Mouse (Mus musculus): Measurements from ENCODE around the gene Marcks.
"Not testable (repeated sequence)": the region's sequence is repeated elsewhere in the genome, so short reads cannot be mapped to it uniquely, and the experiment has no call there.

Marcks gene

GRCm38 (mm10) chr10:37135951-37136751 lies 2.6 kb downstream of the Marcks start:
- peak; percentile 27 for DNase-seq (ENCODE audit: low spot score)

DNA sequence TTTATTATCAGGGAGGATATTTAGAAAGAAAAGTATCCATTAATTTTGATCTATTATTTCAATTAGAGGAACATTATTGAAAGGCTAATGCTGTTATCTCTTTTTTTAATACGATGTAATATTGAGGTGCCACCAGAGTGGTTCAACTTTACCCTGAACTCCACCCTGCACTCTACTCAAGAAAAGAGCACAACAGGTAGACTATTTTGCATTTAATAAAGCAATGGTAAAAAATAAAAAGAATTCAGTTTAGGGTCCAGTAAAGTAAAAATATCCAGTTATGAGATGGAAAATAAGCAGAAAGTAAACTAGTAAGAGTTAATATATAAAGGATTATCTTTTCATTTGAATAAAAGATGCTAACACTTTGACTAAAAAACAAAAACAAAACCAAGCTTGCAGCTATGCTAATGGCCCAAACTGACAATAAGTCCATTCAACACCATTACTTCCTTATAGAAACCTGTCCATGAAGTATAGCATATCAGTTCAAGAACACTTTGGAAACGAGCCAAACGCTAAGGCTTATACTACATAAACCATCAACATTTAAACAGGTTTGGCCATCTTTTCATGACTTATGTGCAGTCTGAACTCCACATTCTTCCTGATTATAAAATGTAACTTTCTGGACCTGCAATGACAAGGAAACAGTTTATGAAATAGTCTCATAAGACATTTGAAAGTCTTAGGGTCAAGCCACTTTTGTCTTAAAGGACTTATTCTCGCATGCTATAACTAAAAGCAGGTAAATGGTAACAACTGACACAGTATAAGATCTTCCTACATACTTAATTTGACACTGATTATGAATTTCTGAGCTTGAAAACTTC lies 4.6 kb downstream of the Marcks start:
- no peak for DNase-seq (ENCODE audit: low spot score)

DNA sequence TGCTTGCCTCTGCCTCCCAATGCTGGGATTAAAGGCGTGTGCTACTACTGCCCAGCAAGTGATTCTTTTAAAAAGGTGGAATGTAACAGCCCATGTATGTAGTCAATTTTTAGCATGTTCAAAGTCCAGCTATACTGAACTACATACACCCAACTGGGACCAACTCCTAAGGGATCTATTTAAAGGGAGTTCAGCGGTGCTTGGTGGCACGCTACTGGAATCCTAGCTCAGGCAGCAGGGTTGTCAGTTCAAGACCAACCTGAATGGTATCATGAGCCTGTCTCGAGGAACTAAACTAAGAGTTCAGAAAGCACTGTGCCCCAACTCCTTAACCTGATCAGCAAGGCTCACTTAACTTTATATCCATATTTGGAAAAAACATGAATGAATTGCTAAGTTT lies 6.0 kb downstream of the Marcks start:
- no peak for DNase-seq (ENCODE audit: low spot score)

DNA sequence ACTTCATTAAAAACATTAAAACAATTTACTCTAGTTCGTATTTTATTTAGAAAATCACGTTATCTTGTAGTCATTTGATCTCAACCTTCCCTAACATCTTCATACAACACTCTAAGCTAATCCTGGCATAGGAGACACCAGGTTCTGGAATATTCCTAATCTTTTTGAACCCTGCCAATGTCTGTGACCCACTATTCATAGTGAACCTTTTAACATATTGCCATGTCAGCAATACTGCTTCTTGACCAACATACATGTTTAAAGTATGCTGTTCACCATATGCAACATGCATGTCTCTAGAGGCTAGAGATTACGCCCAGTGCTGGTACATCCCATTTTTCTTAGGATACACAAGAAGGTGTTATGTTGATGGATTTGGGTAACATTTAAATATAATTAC lies 9.1 kb downstream of the Marcks start:
- no peak for DNase-seq (ENCODE audit: low spot score)

- DNase-seq (ENCODE audit: low spot score), result no peak
Observed at GRCm38 (mm10) chr10:37115329-37115728, 23.4 kb downstream of the Marcks start.

- DNase-seq (ENCODE audit: low spot score), result no peak
Observed at GRCm38 (mm10) chr10:37112812-37113211, 25.9 kb downstream of the Marcks start.

GRCm38 (mm10) chr10:37112362-37112761 lies 26.4 kb downstream of the Marcks start:
- DNase-seq (ENCODE audit: low spot score), result no peak

DNA sequence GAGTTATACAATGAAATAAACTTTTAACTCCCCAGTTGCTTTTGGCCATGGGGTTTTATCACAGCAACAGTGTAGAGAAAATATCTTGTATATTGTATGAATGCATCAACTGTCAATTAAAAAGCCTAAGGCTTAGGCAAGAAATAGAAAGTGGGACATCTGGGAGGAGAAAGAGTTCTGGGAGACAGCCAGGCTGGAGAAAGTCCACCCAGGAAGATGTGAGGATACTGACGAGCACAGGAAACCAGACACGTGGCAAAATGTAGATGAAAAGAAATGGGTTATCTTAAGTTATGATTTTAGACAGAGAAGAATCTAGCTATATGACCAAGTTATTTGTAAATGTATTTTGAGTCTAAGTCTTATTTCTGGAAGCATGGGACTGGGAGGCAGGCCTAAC lies 27.3 kb downstream of the Marcks start:
- DNase-seq (ENCODE audit: low spot score), result no peak

- DNase-seq (ENCODE audit: low spot score), result no peak
Observed at GRCm38 (mm10) chr10:37106871-37107627, 31.7 kb downstream of the Marcks start.

GRCm38 (mm10) chr10:37106303-37106702 lies 32.4 kb downstream of the Marcks start:
- no peak for DNase-seq (ENCODE audit: low spot score)

DNA sequence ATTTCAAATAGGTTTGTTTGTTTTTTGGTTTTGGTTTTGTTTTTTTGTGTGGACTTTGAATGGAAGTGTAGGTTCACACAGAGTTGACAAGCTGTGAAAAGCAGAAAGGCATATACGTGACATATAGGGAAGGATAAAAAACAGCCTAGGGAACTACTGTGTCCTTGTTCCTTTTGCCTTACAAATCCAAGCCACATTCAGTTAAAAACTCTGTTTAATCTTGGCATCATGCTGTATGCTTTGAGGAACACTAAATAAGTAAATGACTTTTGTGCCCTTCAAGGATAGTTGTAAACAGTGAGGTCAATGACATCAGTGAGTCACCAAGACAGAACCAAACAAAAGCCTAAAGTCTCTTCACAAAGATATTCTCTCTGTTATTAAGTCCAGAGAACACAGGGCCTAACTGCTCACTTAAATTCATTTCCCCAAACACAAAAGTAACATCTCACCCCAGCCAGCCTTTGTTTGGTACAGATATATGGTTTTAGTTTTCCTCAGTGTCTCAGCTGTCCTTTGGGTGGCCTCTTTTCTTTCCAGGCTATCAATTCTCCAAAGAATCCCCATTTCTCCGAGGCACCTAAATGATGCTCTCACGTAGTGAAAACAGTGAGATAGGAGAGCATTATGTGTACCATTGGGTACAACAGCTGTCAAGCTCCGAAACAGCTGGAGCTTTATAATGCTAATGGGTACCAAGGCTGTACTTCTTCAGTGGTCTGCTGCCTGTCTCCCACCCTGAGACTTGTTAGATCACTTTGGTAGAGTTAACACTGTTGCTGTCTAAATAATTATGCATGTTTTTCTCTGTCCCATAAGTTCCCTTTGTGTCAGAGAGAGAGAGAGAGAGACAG lies 36.3 kb downstream of the Marcks start:
- no peak for DNase-seq (ENCODE audit: low spot score)

DNA sequence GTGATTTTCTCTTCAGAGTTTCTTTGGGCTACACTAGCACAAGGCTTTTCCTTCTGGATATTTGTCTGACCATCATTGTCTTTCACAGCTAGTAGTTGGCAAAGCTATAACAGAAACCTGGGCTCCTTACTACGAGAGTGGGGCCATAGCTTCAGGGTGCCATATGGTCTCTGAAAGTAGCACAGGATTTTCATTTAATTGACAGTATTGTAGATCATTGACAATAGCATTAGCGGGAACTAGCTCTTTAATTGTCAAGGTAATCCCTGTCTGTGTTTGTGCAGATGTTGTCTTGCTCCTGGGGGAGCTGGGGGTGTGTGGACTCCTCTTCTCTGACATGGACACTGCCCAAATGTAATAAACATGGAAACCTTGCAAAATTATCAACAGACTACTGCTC lies 37.0 kb downstream of the Marcks start:
- no peak for DNase-seq (ENCODE audit: low spot score)

DNA sequence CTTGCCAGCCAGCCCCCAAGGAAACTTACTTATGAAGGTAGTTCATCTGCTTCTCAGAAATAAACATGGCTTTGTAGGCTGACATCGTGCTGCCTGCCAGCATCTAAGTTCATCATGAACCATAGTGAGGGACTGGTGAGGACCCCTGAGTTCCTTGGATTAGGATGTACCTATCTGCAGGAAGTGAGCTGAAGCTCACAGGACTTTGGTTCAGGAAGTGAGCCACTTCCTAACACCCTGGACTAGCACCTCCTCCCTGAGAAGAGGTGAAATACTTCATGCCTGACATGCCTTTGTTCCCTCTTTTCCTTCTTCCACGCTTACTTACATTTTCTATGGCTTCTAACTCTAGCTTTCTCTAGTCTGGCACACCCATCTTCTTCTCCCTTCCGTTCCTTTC lies 42.2 kb downstream of the Marcks start:
- DNase-seq (ENCODE audit: low spot score), result no peak

DNA sequence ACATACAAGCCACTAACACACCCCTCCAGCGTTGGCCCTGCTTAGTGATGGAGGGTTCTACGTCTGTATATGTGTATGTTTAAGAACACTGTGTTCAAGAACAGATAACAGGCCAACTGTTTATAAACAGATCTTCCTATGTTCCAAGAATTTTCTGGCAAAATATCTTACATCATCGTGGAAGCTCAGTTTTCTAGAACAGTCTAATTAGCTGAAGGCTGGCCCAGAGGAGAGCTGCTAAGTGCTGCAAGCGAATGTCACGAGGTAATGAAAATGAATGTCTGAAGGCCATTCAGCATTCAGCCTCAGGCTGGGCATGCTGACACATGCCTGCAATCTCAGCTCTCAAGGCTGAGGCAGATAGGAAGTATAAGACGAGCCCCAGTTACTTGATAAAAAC lies 42.9 kb downstream of the Marcks start:
- DNase-seq (ENCODE audit: low spot score), result no peak

GRCm38 (mm10) chr10:37093306-37093705 lies 45.4 kb downstream of the Marcks start:
- DNase-seq (ENCODE audit: low spot score), result no peak

GRCm38 (mm10) chr10:37090411-37090810 lies 48.3 kb downstream of the Marcks start:
- no peak for DNase-seq (ENCODE audit: low spot score)

GRCm38 (mm10) chr10:37084071-37084470 lies 54.6 kb downstream of the Marcks start:
- not testable (repeated sequence) for DNase-seq (ENCODE audit: low spot score)
